Mouse (Mus musculus) urinary bladder, adult 18-20 months (tissue): ENCODE data around the gene Gpnmb.

ENCODE experiments used
- DNase-seq, 2 experiments: peaks; one replicate each; pipeline ENCODE4 v3.0.0; 2022; ENCODE audit warnings: low spot score in 2 of 2, mixed read lengths in 2 of 2

Gpnmb gene

DNA sequence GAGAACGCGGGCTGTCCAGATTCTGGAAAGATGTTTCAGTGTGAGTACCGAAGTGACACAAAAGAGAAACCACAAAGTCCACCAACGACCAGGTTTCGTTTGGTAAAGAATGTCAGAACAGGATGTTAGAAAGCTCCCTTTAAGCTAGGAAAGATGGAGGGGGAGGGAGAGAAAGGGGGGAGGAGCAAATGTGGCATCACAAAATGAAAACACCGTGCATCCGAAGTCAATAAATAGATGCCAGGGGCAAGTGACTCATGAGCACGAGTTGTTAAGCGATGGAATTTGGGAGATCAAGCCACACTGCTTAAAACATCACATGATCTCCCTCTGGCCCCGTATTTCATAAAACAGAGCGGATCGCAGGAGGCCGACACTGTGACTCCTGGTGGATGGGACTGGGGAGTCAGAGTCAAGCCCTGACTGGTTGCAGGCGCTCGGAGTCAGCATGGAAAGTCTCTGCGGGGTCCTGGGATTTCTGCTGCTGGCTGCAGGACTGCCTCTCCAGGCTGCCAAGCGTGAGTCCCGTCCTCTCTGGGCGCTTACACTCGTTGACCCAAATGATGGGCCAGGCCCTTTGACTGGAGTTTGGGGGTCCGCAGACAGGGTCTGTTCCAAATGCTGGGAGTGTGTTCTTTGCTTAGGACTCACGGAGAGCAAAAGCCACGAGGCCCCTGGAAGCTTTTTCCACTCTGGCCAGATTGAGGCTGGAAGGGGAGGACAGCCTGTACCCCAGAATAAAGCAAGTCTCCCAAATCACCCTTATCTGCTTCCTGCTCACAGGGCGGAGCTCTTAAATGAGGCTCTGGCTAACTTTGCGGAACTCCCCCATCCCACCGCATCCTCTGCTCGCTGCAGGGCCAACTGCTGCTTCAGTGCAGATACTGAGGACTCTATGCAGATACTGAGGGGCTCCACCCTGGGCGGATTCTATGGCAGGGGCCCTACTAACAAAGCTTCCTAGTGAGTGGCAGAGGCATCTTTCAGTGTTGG is at the start of gene Gpnmb:
Gene Gpnmb, plus strand, starts transcription at position 272 of the 993 bp plus-strand sequence.
- DNase-seq = peak in 1 of 2 experiments; percentile 33

DNA sequence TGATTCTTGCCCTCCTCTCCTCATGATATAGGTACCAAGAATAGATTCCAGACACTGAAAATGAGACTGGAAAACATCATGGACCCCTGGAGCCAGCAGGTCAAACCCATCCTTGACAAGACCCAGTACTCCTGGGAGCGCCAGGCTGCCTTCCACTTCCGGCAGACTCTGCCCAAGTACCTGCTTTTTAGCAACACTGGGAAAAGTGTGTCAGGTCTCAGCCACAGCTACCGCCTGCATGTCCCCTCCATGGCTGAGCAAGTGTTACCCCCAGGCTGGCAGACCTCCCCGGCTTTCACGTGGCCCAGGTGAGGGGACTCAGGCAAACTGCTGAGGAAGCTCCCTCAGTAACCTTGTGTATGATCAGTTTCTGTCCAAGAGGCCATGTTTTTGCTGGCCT is 46.4 kb upstream of the Gpnmb start:
- no peak for DNase-seq

- no peak for DNase-seq
Observed at GRCm38 (mm10) chr6:48991991-48992390, 44.4 kb upstream of the Gpnmb start.

DNA sequence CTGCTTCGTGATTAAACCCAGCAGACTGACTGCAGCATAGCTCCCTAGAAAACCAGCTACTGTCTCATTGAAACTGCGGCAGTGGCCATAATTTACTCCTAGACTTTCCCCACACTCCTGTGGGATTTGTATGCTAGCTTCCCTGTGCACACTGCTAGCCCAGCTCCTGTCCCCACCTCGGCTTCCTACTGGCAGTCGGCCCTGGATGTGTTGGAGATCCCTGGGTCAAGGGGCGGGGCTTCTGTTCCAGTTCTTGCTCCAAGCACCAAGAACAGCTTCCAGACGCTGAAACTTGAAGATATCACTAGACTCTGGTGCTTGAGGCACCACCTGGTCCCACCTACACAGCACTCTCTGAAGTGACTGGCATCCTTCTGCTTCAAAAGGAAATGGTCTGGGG is 38.2 kb upstream of the Gpnmb start:
- DNase-seq = no peak

GRCm38 (mm10) chr6:48998796-48999195 is 37.5 kb upstream of the Gpnmb start:
- no peak for DNase-seq

DNA sequence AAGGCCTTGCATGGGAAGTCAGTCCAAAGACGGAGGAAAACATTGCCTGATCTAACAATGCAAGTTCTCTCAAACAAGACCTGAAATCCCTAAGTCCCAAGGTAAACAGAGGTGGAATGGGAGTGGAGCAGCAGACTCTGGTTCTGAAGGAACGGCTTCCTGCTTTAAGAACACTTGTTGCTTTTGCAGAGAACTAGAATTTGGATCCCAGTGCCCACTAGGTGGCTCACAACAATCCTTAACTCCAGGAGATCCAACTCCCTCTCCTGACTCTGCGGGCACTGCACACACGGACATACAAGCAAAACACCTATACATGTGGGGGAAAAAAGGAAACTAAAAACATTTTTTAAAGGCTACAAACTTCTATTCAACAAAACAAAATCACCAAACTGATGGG is 33.0 kb upstream of the Gpnmb start:
- DNase-seq = peak in 1 of 2 experiments; percentile 10

DNA sequence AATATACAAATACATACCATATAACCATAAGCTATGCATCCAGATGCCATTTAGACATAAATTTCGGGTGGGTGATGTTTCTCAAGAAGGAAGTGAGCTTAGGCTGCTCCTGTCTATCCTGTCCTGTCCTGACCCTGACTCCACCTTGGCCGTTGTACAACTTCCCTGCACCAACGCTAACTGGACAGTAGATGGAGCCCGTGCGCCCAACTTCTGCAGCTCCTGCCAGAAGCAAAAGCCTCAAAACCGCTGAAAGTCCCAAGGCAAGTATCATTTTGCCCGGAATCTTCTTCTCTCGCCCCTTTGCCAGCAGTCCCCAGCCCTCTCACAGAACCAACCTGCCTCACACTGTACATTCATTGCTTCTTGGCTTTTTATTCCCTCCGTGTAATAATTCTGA is 28.4 kb upstream of the Gpnmb start:
- DNase-seq = peak; percentile 53

DNA sequence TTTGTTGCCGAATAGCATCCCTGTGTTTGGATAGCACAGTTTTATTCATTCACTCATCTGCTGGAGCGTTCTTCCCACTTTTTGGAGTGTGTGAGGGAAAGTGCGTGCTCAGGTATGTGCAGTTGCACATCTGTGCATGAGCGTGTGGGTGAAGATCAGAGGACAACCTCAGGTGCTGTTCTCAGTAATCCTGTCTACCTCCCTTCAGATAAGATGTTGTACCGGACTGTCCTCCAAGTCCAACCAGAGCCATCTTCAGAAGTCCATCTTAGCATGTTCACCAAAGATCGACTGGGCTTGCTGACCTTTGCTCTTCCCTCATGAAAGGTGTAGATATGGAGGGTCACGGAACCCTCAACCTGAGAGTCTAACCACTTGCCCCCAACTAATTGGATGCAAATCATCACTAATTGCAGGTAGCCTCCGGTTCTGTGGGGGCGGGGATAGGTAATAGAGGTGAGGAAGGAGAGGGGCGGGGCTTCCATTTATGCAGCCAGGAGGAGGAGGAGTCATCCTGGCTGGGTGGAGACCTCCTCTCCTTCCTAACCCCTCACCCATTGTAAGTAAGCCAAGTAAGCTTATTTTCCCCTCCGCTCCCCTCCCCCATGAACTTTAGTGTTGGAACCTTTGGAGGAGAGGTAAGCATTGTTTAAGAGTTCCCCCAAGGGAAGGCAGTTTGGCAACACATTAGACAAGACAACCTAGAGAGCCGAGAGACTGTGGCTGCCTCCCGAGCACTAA is 27.8 kb upstream of the Gpnmb start:
- no peak for DNase-seq

- DNase-seq = no peak
Observed at GRCm38 (mm10) chr6:49009161-49009555, 27.2 kb upstream of the Gpnmb start.

- DNase-seq = no peak
Observed at GRCm38 (mm10) chr6:49009665-49010064, 26.7 kb upstream of the Gpnmb start.

- DNase-seq = no peak
Observed at GRCm38 (mm10) chr6:49011191-49011590, 25.2 kb upstream of the Gpnmb start.

DNA sequence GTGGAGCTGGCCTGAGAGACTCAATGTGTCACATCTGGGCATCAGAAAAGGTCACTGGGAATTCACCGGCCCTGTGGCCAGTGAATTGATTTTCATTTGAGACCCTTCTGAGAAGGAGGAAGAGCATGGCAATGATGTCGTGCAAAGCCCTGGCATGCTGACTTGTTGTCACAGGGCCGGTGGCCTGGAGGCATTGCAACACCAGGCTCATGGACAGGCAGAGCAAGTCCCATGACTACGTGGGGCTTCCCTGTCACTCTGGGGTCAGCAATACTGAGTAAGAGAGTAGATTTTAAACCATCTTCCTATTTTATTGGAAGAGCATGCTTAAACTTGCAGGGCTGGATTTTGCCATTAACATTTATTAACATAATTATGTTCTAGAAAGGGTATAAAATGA is 23.3 kb upstream of the Gpnmb start:
- DNase-seq = no peak

- no peak for DNase-seq
Observed at GRCm38 (mm10) chr6:49013458-49013857, 22.9 kb upstream of the Gpnmb start.

GRCm38 (mm10) chr6:49017150-49017549 is 19.2 kb upstream of the Gpnmb start:
- DNase-seq = no peak

- no peak for DNase-seq
Observed at GRCm38 (mm10) chr6:49019341-49019740, 17.0 kb upstream of the Gpnmb start.

DNA sequence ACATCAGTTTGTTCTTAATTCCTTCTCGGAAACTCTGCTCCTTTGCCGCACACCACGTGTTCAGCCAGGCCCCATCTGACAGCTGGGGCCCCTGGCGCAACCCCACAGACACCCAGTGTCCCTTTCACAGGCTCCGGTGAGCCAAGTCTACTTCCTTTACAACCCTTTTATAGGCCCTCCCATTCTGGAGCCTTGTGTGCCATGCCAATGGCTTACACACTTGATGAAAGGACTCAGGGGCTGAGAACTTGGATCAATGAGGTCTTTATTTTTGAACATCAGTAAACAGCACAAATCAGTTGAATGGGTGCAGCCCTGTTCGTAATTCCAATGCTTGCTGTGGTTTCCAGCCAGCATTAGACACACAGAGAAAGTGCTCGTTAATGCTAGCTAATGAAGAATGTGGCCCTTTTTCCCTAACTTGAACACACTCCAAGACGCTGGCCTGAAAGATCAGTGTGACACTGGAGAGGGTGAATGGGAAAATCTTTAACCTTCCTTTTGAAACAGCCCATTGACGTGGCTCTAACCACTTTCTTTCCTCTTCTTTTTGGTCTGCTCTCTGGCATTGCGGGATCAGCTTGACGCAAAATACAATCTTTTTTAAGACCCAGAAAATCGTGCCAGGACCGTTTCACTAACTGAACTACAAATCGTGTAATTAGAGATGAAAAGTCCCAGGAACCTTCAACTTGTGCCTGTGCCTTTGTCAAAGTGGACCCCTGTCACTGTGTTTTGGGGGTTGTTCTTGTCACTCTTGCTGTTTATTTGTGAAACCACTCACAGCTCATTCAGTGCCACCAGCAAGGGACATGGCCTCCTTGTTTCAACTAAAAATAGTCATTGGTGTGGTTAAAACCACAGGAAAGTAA is 15.0 kb upstream of the Gpnmb start:
- no peak for DNase-seq

GRCm38 (mm10) chr6:49022384-49022783 is 14.0 kb upstream of the Gpnmb start:
- no peak for DNase-seq

- DNase-seq = no peak
Observed at GRCm38 (mm10) chr6:49023315-49023714, 13.0 kb upstream of the Gpnmb start.

GRCm38 (mm10) chr6:49025290-49025689 is 11.1 kb upstream of the Gpnmb start:
- DNase-seq = no peak

GRCm38 (mm10) chr6:49026496-49026895 is 9.8 kb upstream of the Gpnmb start:
- DNase-seq = no peak

DNA sequence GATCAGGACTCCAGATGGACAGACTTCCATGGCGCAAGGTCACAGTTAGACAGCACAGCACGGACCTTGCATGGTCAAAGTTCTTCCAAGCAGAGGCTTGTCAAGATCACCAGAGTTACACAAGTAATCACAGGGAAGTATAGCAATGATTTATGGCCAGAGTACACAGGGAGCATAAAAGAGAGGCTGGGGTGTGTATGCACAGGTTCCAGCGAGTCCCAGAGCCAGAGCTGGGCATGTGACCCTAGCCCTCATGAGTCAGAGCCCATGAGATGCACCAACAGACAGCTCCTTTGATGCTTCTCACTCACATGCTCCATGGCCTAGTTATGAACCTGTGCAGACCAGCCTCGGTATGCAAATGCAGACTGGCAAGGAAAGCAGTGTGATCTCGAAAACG is 8.3 kb upstream of the Gpnmb start:
- peak in 1 of 2 experiments; percentile 70 for DNase-seq

DNA sequence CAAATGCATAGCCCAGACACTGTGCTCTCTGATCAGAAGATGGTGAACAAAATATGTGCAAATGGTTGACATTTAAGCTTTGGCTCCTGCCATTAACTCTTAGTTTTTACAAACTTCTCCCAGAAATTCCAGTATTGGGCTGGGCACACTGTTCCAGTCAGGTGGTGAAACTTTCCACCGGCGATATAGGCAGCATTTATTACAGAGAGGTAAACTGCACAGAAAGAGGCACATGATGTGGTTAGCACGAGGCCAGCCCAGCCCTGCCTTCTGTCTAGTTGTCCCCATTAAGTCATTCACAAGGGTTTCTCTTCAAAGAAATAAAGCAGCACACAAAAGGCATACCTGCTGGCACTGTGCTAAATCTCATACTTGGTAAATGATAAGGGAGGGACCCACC is 7.6 kb upstream of the Gpnmb start:
- no peak for DNase-seq
